Mouse (Mus musculus): ENCODE measurements at regions not wholly inside any gene's neighbourhood (a gene's known extent, or its start where the extent isn't known, plus 50 kb on each side); places are given as distances from the start of the nearest gene placed in this dataset.
A peak's percentile ranks its signal among the peaks of the same experiment; 100 is the strongest.

DNA sequence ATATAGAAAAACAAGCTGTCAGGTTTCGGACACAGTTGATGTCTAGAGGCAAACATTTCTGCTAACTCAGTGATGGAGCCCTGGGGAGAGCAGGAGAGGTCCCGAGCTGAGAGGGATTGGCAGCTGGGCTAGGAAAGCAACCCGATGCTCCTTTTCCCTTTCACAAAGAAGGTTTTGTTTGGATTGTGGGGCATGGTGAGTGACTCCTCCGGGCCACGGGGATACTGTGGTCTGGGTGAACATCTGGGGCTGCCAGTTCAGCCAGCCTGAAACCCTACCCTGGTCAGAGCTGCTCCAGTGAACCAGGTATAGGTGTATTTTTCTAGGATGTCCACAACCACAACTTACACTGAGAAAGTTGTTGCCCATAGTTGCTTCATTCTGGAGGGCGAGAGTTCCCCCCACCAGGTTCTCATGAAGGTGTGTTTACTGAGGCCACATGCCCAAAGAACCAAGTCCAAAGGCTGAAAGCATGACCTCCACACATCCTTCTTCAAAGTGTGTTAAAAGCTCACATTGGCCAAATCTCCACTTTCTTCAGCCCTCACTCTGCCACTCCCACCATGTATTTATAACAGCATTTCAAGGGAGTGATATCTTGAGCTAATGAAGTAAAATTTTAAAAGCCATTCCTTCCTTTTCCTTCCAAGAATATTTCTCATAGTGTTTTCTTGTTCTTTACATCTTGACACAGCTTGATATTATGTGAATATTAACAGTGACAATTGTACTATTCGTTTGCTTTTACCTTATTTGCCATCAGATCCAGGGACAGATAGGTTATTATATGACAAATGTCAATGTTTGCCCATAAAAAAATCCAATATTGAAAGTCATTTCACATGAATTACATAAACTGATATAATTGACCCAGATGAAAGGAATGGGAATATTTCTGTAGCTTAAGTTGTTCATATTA lies 608.5 kb downstream of the Gm826 start:
- Histone ChIP-seq H3K9ac (ENCODE audit: low read length) (no peak overlapping the region), H3K36me3 (ENCODE audit: control insufficient read depth, insufficient read depth, low read length) (no peaks in the 10 kb centered on the region), H3K4me3 (replicated peaks; ENCODE audit: low read length) (no peak overlapping the region), H3K4me2 (ENCODE audit: low read depth, low read length) (no peak overlapping the region), H3K4me1 (ENCODE audit: control insufficient read depth, insufficient read depth, low read length) (no peaks in the 10 kb centered on the region), H3K9me3 (replicated peaks; ENCODE audit: control insufficient read depth, low read length) (no peaks in the 10 kb centered on the region), H3K27me3 (ENCODE audit: control insufficient read depth, insufficient read depth, low read length) (no peaks in the 10 kb centered on the region), H3K27ac (ENCODE audit: low read length) (no peak overlapping the region)
- 28% methylated on average over 7 of the region's 7 CpGs for WGBS
- peak; percentile 40 for ATAC-seq (ENCODE audit: insufficient read depth, low FRiP score)

DNA sequence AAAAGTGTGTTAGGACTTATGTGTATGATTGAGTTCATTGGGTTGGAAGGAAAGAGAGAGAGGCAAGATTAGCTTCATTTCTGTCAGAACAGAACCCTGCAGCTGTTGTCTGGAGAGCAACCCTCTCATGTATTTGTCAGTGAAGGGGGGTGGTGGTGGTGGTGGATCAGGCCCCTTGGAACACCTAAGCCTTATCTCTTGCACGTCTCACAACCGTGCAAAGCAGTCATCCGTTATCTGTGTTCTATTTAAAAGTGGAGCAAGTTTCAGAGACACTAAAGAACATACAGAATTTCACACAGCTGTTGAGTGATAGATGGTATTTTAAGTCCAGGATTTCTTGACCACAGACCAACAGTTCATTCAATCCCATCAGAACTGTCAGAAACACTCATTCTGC lies 604.7 kb downstream of the Gm826 start:
- Histone ChIP-seq H3K4me2 (ENCODE audit: low read depth, low read length) (no peak overlapping the region), H3K4me1 (ENCODE audit: control insufficient read depth, insufficient read depth, low read length) (peaks cover 10% of the 10 kb centered on the region), H3K9ac (ENCODE audit: low read length) (no peak overlapping the region), H3K27ac (ENCODE audit: low read length) (no peak overlapping the region), H3K9me3 (replicated peaks; ENCODE audit: control insufficient read depth, low read length) (no peaks in the 10 kb centered on the region), H3K4me3 (replicated peaks; ENCODE audit: low read length) (no peak overlapping the region), H3K36me3 (ENCODE audit: control insufficient read depth, insufficient read depth, low read length) (no peaks in the 10 kb centered on the region), H3K27me3 (ENCODE audit: control insufficient read depth, insufficient read depth, low read length) (no peaks in the 10 kb centered on the region)
- 54% methylated on average over 3 of the region's 3 CpGs for WGBS
- no peak for ATAC-seq (ENCODE audit: insufficient read depth, low FRiP score)

DNA sequence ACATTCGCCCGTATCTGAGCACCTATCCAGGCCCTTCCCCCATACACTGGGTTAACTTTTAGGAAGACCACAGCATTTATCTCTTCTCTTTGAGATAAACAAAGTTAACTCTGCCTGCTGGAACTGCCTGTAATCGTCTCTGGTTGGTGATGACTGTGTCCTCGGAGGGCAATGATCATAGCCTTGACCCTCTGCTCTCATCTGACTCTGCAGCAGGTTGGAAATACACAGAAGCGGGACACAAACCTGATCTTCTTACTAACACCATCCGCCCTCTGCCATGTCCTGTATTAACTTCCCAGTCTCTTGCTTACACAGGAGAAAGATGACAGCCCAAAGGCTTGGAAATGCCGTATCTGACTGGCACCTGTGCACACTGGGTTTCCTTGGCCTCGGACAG lies 603.7 kb downstream of the Gm826 start:
- H3K9ac ChIP-seq (ENCODE audit: low read length): no peak overlapping the region
- no peaks in the 10 kb centered on the region for H3K9me3 ChIP-seq (replicated peaks; ENCODE audit: control insufficient read depth, low read length)
- no peaks in the 10 kb centered on the region for H3K36me3 ChIP-seq (ENCODE audit: control insufficient read depth, insufficient read depth, low read length)
- H3K27ac ChIP-seq (ENCODE audit: low read length): no peak overlapping the region
- H3K27me3 ChIP-seq (ENCODE audit: control insufficient read depth, insufficient read depth, low read length): no peaks in the 10 kb centered on the region
- no peak overlapping the region for H3K4me2 ChIP-seq (ENCODE audit: low read depth, low read length)
- 58% methylated on average over 8 of the region's 8 CpGs for WGBS
- ATAC-seq (ENCODE audit: insufficient read depth, low FRiP score): no peak
- H3K4me3 ChIP-seq (replicated peaks; ENCODE audit: low read length): no peak overlapping the region
- peaks cover 10% of the 10 kb centered on the region for H3K4me1 ChIP-seq (ENCODE audit: control insufficient read depth, insufficient read depth, low read length)

DNA sequence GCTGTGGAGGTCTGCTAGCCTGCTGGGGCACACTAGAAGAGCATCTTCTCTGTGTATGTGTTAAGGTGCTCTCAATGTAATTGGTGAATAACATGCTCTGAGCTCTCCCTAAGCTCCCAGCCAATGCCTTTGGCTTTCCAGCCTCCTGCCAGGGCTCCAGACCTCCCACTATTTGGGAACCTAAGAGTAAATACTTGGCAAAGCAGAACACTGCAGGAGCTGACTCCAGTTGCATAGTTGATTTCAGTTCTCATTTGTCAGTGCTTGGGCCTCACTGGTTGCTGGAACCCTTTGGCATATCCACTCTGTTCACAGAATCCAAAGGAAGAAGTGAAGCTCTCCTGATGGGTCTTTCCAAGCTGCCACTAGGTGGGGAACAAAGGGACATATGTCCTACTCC lies 602.7 kb downstream of the Gm826 start:
- ATAC-seq (ENCODE audit: insufficient read depth, low FRiP score): no peak
- Histone ChIP-seq H3K9me3 (replicated peaks; ENCODE audit: control insufficient read depth, low read length) (no peaks in the 10 kb centered on the region), H3K4me3 (replicated peaks; ENCODE audit: low read length) (no peak overlapping the region), H3K4me2 (ENCODE audit: low read depth, low read length) (no peak overlapping the region), H3K36me3 (ENCODE audit: control insufficient read depth, insufficient read depth, low read length) (no peaks in the 10 kb centered on the region), H3K4me1 (ENCODE audit: control insufficient read depth, insufficient read depth, low read length) (peaks cover 10% of the 10 kb centered on the region), H3K27me3 (ENCODE audit: control insufficient read depth, insufficient read depth, low read length) (no peaks in the 10 kb centered on the region), H3K9ac (ENCODE audit: low read length) (no peak overlapping the region), H3K27ac (ENCODE audit: low read length) (no peak overlapping the region)

GRCm38 (mm10) chr2:159732413-159732812 lies 601.5 kb downstream of the Gm826 start:
- ATAC-seq (ENCODE audit: insufficient read depth, low FRiP score): peak; percentile 62; the same call in 1 of the 2 replicates
- Histone ChIP-seq H3K4me2 (ENCODE audit: low read depth, low read length) (no peak overlapping the region), H3K9me3 (replicated peaks; ENCODE audit: control insufficient read depth, low read length) (no peaks in the 10 kb centered on the region), H3K36me3 (ENCODE audit: control insufficient read depth, insufficient read depth, low read length) (no peaks in the 10 kb centered on the region), H3K9ac (ENCODE audit: low read length) (no peak overlapping the region), H3K4me1 (ENCODE audit: control insufficient read depth, insufficient read depth, low read length) (peaks cover 10% of the 10 kb centered on the region), H3K4me3 (replicated peaks; ENCODE audit: low read length) (no peak overlapping the region), H3K27ac (ENCODE audit: low read length) (peak overlapping the region; percentile 17; the same call in 1 of the 2 replicates), H3K27me3 (ENCODE audit: control insufficient read depth, insufficient read depth, low read length) (no peaks in the 10 kb centered on the region)
- 22% methylated on average over 3 of the region's 3 CpGs for WGBS

DNA sequence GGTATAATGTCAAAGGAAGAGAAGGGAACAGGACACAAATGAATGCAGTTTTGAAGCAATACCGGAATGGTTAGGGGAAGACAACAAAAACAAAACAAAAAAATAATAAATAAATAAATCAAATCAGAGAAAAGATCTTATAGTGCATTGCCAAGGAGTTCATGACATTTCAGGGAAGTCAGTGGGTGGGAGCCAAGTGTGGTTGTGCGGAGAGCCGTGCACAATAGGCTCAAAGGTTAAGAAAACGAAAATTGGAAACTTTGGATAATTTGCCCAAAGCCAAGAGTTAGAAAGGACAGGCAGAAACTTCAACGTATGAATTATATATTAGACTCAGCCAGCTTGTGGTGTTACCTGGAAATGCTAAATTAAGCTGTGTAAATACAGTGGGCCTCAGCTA lies 599.4 kb downstream of the Gm826 start:
- ATAC-seq (ENCODE audit: insufficient read depth, low FRiP score): no peak
- Histone ChIP-seq H3K4me3 (replicated peaks; ENCODE audit: low read length) (no peak overlapping the region), H3K27me3 (ENCODE audit: control insufficient read depth, insufficient read depth, low read length) (no peaks in the 10 kb centered on the region), H3K4me1 (ENCODE audit: control insufficient read depth, insufficient read depth, low read length) (peaks cover 10% of the 10 kb centered on the region), H3K27ac (ENCODE audit: low read length) (no peak overlapping the region), H3K36me3 (ENCODE audit: control insufficient read depth, insufficient read depth, low read length) (no peaks in the 10 kb centered on the region), H3K9ac (ENCODE audit: low read length) (no peak overlapping the region), H3K4me2 (ENCODE audit: low read depth, low read length) (no peak overlapping the region), H3K9me3 (replicated peaks; ENCODE audit: control insufficient read depth, low read length) (no peaks in the 10 kb centered on the region)
- 69% methylated on average over 5 of the region's 5 CpGs for WGBS

- H3K4me3 ChIP-seq (replicated peaks; ENCODE audit: low read length): no peak overlapping the region
- no peaks in the 10 kb centered on the region for H3K27me3 ChIP-seq (ENCODE audit: control insufficient read depth, insufficient read depth, low read length)
- 40% methylated on average over 7 of the region's 7 CpGs for WGBS
- no peaks in the 10 kb centered on the region for H3K36me3 ChIP-seq (ENCODE audit: control insufficient read depth, insufficient read depth, low read length)
- H3K9ac ChIP-seq (ENCODE audit: low read length): no peak overlapping the region
- no peak overlapping the region for H3K27ac ChIP-seq (ENCODE audit: low read length)
- peak; percentile 71; the same call in 1 of the 2 replicates for ATAC-seq (ENCODE audit: insufficient read depth, low FRiP score)
- no peaks in the 10 kb centered on the region for H3K9me3 ChIP-seq (replicated peaks; ENCODE audit: control insufficient read depth, low read length)
- H3K4me1 ChIP-seq (ENCODE audit: control insufficient read depth, insufficient read depth, low read length): no peaks in the 10 kb centered on the region
- H3K4me2 ChIP-seq (ENCODE audit: low read depth, low read length): no peak overlapping the region
Measured at GRCm38 (mm10) chr2:159755541-159756011, 578.4 kb downstream of the Gm826 start.

DNA sequence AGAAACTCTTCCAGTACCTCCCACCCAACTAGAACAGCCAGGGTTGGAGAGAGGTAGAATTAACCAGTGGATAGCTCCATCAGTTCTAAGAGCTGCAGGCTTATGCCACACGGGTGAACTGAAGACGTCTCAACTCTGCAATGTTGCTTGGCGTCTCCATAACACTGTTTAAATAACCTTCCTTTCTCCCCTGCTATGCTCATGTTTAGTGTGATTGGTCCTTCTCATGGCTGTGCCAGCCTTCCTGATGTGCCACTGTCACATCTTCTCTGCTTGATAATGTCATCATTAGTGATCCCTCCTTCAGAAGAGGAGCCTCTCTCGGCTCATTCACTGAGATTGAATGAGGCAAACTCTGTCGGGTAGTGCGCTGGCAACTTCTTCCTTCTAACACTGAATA lies 573.2 kb downstream of the Gm826 start:
- H3K9ac ChIP-seq (ENCODE audit: low read length): no peak overlapping the region
- no peak overlapping the region for H3K4me3 ChIP-seq (replicated peaks; ENCODE audit: low read length)
- no peak for ATAC-seq (ENCODE audit: insufficient read depth, low FRiP score)
- H3K36me3 ChIP-seq (ENCODE audit: control insufficient read depth, insufficient read depth, low read length): no peaks in the 10 kb centered on the region
- no peak overlapping the region for H3K4me2 ChIP-seq (ENCODE audit: low read depth, low read length)
- no peak overlapping the region for H3K27ac ChIP-seq (ENCODE audit: low read length)
- H3K9me3 ChIP-seq (replicated peaks; ENCODE audit: control insufficient read depth, low read length): no peaks in the 10 kb centered on the region
- H3K4me1 ChIP-seq (ENCODE audit: control insufficient read depth, insufficient read depth, low read length): no peaks in the 10 kb centered on the region
- WGBS: 84% methylated on average over 6 of the region's 6 CpGs
- H3K27me3 ChIP-seq (ENCODE audit: control insufficient read depth, insufficient read depth, low read length): no peaks in the 10 kb centered on the region

DNA sequence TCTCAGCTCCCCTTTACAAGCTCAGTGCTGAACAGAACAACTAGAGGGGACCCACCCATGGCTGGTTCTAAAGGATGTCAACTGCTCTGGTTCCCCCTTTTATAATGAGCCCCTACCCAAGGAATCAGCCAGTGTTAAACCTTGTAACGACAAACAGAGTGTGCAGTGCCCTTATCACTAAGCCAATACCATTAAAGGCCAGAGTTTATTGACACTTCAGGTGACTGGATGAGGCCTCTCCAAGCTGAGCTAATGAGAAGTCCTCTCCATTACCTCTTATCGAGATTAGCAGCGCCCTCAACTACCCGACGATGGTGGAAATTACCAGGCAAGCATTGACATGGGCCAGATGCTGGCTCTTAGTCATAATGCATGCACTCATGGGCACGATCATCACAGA lies 570.8 kb downstream of the Gm826 start:
- peak; percentile 89 for ATAC-seq (ENCODE audit: insufficient read depth, low FRiP score)
- WGBS: 27% methylated on average over 6 of the region's 6 CpGs

More for the DNA sequence above, 570.8 kb downstream of the Gm826 start:
- Histone ChIP-seq H3K36me3 (ENCODE audit: control insufficient read depth, insufficient read depth, low read length) (no peaks in the 10 kb centered on the region), H3K4me3 (replicated peaks; ENCODE audit: low read length) (no peak overlapping the region), H3K4me2 (ENCODE audit: low read depth, low read length) (no peak overlapping the region), H3K9ac (ENCODE audit: low read length) (no peak overlapping the region), H3K27me3 (ENCODE audit: control insufficient read depth, insufficient read depth, low read length) (no peaks in the 10 kb centered on the region), H3K4me1 (ENCODE audit: control insufficient read depth, insufficient read depth, low read length) (no peaks in the 10 kb centered on the region), H3K27ac (ENCODE audit: low read length) (no peak overlapping the region), H3K9me3 (replicated peaks; ENCODE audit: control insufficient read depth, low read length) (no peaks in the 10 kb centered on the region)
